Mouse (Mus musculus) 3134 (cell line): ENCODE data around the gene Cyp46a1.
A peak's percentile ranks its signal among the peaks of the same experiment; 100 is the strongest.

Experiments used
- DNase-seq: peaks from one replicate; pipeline ENCODE4 v3.0.0-alpha.2; 2011; ENCODE audit warnings: low spot score; ENCODE audit not compliant: insufficient read length; ENCODE audit errors: extremely low read depth

The Cyp46a1 gene

GRCm38 (mm10) chr12:108354284-108354683 is 20.1 kb downstream of the Cyp46a1 start:
- no peak for DNase-seq

DNA sequence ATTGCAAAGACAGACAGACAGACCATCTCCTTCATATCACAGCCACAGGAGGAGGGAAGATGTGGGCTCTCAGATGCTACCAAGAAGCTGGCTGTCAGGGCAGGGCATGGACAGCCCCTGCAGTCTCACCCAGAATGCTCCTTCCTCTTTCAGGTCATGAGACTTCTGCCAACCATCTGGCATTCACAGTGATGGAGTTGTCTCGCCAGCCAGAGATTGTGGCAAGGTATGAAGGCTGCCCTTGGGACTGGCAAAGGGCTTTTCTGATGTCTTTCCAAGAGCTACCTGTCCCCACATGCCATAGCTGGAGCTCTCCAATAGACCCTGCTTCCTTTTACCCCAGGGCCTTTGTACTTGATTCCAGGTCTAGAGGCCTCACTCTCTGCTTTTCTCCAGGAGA is 21.1 kb downstream of the Cyp46a1 start:
- DNase-seq, result no peak

DNA sequence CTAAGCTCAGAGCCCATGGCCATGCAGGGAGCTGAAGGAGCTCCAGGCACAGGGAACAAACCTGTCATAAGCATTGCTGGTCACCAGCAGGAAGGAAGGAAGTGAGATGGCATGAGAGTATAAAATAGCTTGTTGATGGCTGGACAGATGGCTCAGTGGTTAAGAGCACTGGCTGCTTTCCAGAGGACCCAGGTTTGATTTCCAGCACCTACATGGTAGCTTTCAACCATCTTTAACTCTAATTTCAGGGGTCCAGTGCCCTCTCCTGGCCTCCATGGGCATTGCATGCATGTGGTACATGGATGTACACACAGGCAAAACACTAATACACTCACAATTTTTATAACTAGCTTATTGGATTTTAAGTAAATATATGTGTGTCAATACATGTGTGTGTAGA is 21.8 kb downstream of the Cyp46a1 start:
- no peak for DNase-seq

DNA sequence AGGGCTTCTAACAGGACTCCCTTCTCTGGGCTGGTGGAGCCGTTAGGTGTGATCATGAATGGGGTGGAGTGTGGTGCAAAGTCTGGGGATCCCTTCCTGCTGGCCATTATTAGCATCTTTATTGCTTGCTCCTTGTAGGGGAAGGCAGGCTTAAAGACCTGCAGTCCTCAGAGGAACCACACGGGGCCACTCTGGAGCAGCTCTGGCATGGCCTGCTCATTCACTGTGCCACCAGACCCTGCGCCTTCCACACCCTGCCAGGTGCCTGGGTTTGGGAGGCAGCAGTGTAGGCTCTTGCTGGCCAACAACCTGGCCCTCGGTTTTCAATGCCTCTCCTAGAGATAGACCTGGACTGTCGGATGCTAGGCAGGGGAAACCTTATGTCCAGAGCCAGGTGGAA is 29.6 kb downstream of the Cyp46a1 start:
- peak; percentile 65 for DNase-seq

DNA sequence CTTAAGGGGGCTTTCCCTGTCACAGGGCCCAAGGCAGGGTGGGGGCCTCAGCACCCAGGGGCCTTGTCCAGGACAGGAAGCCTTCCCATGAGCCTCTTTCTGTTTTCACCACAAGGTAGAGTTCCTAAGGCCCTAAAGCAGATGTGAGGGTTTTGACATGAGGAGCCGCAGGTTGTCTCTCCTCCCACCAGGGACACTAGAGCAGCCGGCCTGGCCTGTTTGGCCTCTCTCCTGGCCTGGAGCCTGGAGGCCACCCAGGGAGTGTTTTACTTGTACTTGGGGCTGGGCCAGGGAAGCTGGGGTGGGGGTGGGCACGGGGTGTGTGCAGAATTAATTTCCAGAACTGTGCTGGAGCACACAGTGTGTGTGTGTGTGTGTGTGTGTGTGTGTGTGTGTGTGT is 31.2 kb downstream of the Cyp46a1 start:
- DNase-seq, result peak; percentile 53

- DNase-seq, result no peak
Observed at GRCm38 (mm10) chr12:108365868-108366267, 31.7 kb downstream of the Cyp46a1 start.

DNA sequence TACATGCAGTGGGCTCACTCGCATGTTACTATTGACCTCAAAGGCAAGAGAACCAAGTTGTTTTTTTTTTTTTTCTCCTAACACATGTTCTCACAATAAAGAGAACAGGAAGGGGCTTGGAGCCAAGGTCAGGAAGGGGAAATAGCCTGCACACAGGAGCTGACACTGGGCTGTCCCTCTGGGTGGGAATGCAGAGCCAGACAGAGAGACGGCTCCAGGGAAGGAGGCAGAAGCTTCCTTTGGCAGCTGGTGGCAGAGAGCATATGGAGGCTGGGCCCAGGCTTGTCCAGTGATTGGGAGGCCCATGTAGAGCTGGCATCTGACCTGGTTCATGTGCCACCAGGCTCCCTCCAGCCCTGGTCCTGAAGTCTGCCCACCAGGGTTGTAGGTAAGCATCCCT is 33.7 kb downstream of the Cyp46a1 start:
- DNase-seq, result no peak

DNA sequence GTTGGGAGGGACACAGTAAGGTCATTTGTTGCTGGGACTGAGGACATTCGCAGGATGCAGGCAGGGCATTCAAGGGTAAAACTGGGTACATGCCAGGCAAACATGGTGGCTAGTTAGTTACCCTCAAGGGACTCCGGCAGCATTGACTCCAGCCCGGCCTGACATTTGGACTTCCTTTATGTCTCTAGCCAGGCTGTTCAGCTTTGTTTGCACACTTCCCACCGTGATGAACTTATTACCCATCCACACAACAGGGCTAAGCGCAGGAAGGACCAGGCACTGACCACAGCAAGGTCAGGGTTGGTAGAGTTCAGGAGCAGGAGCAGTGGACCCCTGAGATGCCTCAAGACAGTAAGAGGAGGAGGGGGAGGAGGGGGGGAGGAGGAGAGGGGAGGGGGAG is 34.7 kb downstream of the Cyp46a1 start:
- DNase-seq, result no peak

DNA sequence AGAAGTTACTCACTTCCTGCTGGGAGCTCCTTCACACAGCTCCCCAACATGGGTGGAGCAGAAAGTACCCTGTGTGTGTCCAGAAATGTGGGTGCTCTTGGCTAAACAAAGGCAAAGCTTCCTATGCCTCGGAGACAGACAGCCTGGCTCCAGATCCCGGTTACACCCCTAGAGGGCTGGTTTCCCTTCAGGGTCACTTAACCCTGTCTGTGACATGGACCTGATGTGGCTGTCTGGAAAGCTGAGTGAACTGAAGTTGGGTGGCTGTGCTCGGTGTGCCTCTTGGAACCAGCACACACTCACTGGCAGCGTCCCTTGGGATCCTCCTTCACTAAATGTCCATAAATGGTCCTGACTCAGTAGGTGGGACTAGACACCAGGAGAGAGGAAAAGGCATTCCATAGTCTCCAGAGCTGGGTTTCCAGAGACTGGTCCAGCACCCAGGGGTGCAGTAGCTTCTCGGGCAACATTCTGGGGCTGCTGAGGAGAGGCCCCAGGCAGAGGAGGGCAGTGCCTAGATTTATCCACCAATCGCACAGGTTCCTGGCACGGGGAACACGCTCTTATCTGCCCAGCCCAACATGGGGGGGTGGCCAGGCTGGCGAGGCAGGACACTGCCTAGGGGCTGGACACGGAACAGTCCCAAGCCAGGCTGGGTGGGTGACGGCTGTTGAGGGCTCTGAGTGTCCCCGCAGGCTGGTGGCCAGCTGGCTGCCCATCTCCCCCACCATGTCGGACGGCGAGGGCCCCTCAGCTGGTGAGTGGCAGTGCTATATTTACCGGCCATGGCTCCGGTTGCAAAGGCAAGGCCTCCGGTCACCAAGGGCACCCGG is 36.6 kb downstream of the Cyp46a1 start, which contains the start of gene Eml1:
TSS of gene Eml1 (plus strand) at position 362 of the 833 bp plus-strand sequence.
- DNase-seq, result peak; percentile 39

- DNase-seq, result no peak
Observed at GRCm38 (mm10) chr12:108371429-108371765, 37.2 kb downstream of the Cyp46a1 start.

GRCm38 (mm10) chr12:108372241-108372640 is 38.1 kb downstream of the Cyp46a1 start:
- no peak for DNase-seq

GRCm38 (mm10) chr12:108373611-108374010 is 39.4 kb downstream of the Cyp46a1 start:
- DNase-seq, result no peak

GRCm38 (mm10) chr12:108374689-108375088 is 40.5 kb downstream of the Cyp46a1 start:
- no peak for DNase-seq

- no peak for DNase-seq
Observed at GRCm38 (mm10) chr12:108378379-108379133, 44.4 kb downstream of the Cyp46a1 start.

DNA sequence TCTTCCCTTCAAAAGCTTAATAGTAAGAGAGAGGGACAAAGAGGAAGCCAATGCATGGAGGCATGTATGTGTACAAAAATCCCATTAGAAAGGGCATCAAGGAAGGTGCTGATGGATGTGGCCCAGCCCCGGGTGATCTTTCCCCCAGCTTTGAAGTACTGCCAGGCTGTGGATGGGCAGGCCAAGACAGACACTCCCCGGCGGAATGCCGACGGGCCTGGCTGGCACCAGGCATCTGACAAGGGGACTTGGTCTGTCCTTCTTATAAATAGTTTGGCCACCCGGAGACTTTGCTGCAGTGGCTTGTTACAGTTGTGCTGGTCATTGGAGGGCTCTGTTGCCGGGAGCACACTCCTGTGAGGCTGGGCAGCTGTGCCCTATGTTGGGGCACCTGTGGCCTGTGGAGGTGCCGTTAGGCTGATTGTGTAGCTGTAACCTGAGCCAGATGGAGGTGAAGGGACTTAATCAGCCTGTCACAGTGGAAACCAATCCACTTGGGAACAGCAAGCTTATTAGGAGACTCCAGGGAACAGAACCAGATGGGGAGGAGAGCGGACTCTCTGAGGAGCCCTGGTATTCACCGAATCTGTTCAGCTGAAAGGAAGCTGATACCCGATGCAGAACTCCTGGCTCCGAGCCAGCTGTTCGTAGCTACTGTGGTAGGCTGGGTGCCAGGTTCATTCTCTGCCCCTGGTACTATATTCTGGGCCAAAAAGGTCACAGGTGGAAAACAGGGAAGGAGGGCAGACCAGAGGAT is 52.5 kb downstream of the Cyp46a1 start:
- peak; percentile 35 for DNase-seq

DNA sequence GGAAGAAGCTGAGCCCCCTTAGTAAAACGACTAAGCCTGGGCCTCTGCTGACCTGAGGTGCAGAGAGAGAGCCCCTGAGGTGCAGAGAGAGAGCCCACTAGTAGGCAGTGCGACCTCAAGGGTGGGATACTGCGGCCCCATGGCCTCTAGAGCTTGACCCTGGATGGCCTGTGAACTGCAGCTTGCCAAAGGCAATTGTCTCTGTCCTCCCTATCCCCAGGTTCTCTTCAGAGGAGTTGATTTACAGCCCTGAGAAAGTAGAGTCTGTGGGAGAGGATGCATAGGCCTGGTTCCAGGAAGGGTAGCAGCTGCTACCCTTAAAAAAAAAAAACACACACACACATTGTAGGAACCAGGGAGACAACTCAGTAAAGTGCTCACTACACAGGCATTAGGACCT is 55.5 kb downstream of the Cyp46a1 start:
- DNase-seq, result no peak

- peak; percentile 75 for DNase-seq
Observed at GRCm38 (mm10) chr12:108392254-108393044, 58.3 kb downstream of the Cyp46a1 start.

DNA sequence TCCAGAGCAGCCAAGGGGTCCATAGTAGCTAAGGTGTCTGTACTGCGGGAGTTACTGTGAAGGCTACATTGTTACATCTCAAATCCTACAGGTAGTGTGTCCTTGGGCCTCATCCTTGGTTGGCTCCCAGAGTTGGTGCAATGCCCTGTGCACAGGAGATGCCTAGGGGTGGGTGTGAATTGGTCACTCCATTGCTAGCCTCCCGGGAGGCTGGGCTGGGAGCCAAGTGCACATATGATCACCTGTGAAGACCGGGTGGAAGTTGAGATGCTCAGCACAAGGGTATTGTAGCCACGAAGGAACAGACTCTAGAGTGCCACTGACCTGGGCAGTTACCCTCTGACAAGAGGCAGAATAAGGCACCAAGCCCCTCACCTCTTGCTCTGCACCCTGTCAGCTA is 58.9 kb downstream of the Cyp46a1 start:
- DNase-seq, result peak; percentile 37

- DNase-seq, result peak; percentile 98
Observed at GRCm38 (mm10) chr12:108393637-108394036, 59.5 kb downstream of the Cyp46a1 start.

GRCm38 (mm10) chr12:108394534-108395284 is 60.5 kb downstream of the Cyp46a1 start:
- DNase-seq, result no peak
